ENCODE assay signal across 13 mouse cellular contexts in genomic region chr8:61421606-61422005, GRCm38 (mm10).
A peak's percentile ranks its signal among the peaks of the same experiment; 100 is the strongest.
DNase-seq lines count a peak whose midpoint lies in the region; ATAC-seq and TF ChIP-seq lines count a peak whose summit lies in the region.
"Had no signal": no experiment of that assay in that cellular context is flagged by ENCODE, and none has a peak within 500 bp of the region (broad histone marks: within the 10 kb centered on the region; RNA-seq: fewer than 3 reads in every experiment).

No protein-coding gene starts in this region.

- H3K27me3 ChIP-seq in thymus, adult 2 months (ENCODE audit: control insufficient read depth, insufficient read depth, low read length): no peaks in the 10 kb centered on the region
- H3K27me3 ChIP-seq in kidney, embryonic 16.5 days (ENCODE audit: insufficient read depth, low read length): no peaks in the 10 kb centered on the region
- H3K27me3 ChIP-seq: neural tube, embryonic 13.5 days had no signal

- TF ChIP-seq POLR2A in thymus, adult 2 months (IDR thresholded peaks at IDR 0.05; ENCODE audit: control insufficient read depth, extremely low read depth, insufficient read depth, low read length, poor library complexity): no peak

- ATAC-seq in kidney, embryonic 16.5 days (ENCODE audit: low FRiP score, low TSS enrichment): no peak

- DNase-seq in brain, adult 2 months (ENCODE audit: low read depth, low spot score): peak; percentile 77
- DNase-seq in brain, embryonic 18.5 days (ENCODE audit: low read depth, low spot score): peak; percentile 79
- peak; percentile 56 to 88 for DNase-seq in layer of hippocampus, adult 2 months (ENCODE audit: low spot score in 2 of 2)
- peak; percentile 17 to 21 for DNase-seq in left cerebral cortex, postnatal 36 days (ENCODE audit: low spot score in 2 of 2)
- DNase-seq in thymus, adult 2 months: no peak
- no peak for DNase-seq in yolk sac, embryonic 10.5 days (ENCODE audit: low spot score)
- DNase-seq: cerebellum, adult 2 months; heart, postnatal 10 days; kidney, adult 18-20 months; thymus, postnatal 36 days had no signal

- no peaks in the 10 kb centered on the region for H3K9me3 ChIP-seq in kidney, embryonic 16.5 days (ENCODE audit: low read length)
- H3K9me3 ChIP-seq: neural tube, embryonic 13.5 days had no signal

- no peak overlapping the region for H3K4me3 ChIP-seq in layer of hippocampus, adult 2 months
- H3K4me3 ChIP-seq in thymus, adult 2 months (ENCODE audit: control insufficient read depth, insufficient read depth, low read length): no peak overlapping the region
- no peak overlapping the region for H3K4me3 ChIP-seq in kidney, embryonic 16.5 days (ENCODE audit: low read length)
- H3K4me3 ChIP-seq: neural tube, embryonic 13.5 days had no signal

- TF ChIP-seq CTCF in layer of hippocampus, adult 2 months (conservative IDR thresholded peaks at IDR 0.05): no peak
- TF ChIP-seq CTCF in thymus, adult 2 months (IDR thresholded peaks at IDR 0.05; ENCODE audit: borderline replicate concordance, control insufficient read depth, extremely low read depth, insufficient read depth, low read length, poor library complexity): no peak

- no peak overlapping the region for H3K9ac ChIP-seq in kidney, embryonic 16.5 days (replicated peaks; ENCODE audit: low read length)
- H3K9ac ChIP-seq: liver, embryonic 14.5 days; neural tube, embryonic 13.5 days had no signal

- no peaks in the 10 kb centered on the region for H3K4me1 ChIP-seq in thymus, adult 2 months (replicated peaks; ENCODE audit: control insufficient read depth, insufficient read depth, low read length)
- peaks cover 6% of the 10 kb centered on the region; the same call in 1 of the 2 replicates for H3K4me1 ChIP-seq in kidney, embryonic 16.5 days (ENCODE audit: insufficient read depth, low read length)

- no peaks in the 10 kb centered on the region for H3K36me3 ChIP-seq in thymus, adult 2 months (ENCODE audit: control insufficient read depth, insufficient read depth, low read length)
- no peaks in the 10 kb centered on the region for H3K36me3 ChIP-seq in kidney, embryonic 16.5 days (ENCODE audit: insufficient read depth, low read length)
- H3K36me3 ChIP-seq: neural tube, embryonic 13.5 days had no signal

- H3K27ac ChIP-seq in layer of hippocampus, adult 2 months: peak overlapping the region; percentile 71
- no peak overlapping the region for H3K27ac ChIP-seq in thymus, adult 2 months (ENCODE audit: control insufficient read depth, insufficient read depth, low read length)
- H3K27ac ChIP-seq in kidney, embryonic 16.5 days (ENCODE audit: low read length): no peak overlapping the region
- H3K27ac ChIP-seq: liver, embryonic 14.5 days; neural tube, embryonic 13.5 days had no signal

- WGBS in thymus, adult 2 months: 93% methylated on average over 11 of the region's 11 CpGs
- 71% methylated on average over 11 of the region's 11 CpGs for WGBS in kidney, embryonic 16.5 days

- intact Hi-C loops in left cerebral cortex, postnatal 36 days (cut with DNase I): no loop called here

- no peak overlapping the region for H3K4me2 ChIP-seq in kidney, embryonic 16.5 days (replicated peaks; ENCODE audit: low read depth, low read length)
- H3K4me2 ChIP-seq: neural tube, embryonic 13.5 days had no signal

Comparison
In these comparisons a context has a peak if more than half of its experiments do, and no peak if none do; other contexts are left out.
1. DNase-seq: peak in brain, adult 2 months (single experiment), brain, embryonic 18.5 days (single experiment), layer of hippocampus, adult 2 months (2 of 2) and left cerebral cortex, postnatal 36 days (2 of 2); none in thymus, adult 2 months (single experiment) and yolk sac, embryonic 10.5 days (single experiment).